Mouse (Mus musculus) skeletal muscle tissue, adult 2 months (tissue): Measurements from ENCODE around the gene Stard3nl.
"Not testable (repeated sequence)": the region's sequence is repeated elsewhere in the genome, so short reads cannot be mapped to it uniquely, and the experiment has no call there.

Source experiments
- DNase-seq: peaks from one replicate; pipeline ENCODE4 v3.0.0-alpha.2; 2012; ENCODE audit warnings: low read depth, low spot score

The Stard3nl gene

DNA sequence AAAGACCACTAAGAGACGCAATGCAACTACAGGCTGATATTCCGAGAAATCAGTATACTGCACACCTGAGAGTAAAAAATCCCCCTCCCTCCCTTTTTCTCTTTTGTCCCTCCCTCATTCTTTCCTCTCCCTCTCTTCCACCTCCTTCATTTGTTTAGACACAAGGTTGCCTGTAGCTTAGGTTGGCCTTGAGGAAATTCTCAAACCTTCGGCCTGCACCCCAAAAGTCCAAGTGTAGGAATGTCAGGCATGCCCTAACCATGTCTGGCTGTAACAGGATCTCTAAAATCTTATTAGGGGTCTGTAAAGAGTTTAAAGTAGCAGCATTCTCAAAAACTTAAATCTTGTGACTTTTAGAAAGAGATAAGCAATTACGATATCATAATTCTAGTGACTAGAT, 10.4 kb downstream of the Stard3nl start:
- DNase-seq, result no peak

DNA sequence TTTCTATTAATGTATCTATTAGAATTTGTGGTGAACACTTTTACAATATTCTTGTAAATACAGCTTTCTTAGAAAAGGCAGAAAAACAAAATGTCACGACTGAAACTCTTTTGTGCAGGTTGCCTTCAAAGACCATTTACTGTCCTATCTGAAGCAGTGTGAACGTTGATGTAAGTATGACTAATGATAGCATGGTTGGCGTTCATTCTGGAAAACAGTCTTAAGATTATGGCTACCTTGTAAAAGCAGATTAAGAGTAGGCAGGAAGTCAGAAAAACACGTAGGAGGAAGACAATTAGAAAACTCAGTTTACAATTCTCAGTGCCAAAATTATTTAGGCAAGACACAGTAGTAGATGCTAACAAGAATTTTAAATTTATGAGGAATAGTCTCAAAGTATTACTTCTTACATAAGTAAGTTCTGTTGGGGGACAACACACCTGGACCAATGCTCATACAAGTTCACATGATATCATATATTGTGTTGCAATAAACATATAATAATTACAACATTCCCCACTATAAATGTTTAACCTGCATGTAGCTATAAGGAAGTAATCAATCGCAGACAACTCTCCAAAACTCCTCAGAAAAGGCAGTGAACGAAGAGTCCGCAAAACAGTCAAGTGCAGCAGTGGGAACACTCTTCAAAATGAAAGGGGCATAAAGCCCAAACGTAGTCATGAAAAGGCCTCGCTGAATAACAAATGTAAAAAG, 14.3 kb downstream of the Stard3nl start:
- DNase-seq, result no peak

DNA sequence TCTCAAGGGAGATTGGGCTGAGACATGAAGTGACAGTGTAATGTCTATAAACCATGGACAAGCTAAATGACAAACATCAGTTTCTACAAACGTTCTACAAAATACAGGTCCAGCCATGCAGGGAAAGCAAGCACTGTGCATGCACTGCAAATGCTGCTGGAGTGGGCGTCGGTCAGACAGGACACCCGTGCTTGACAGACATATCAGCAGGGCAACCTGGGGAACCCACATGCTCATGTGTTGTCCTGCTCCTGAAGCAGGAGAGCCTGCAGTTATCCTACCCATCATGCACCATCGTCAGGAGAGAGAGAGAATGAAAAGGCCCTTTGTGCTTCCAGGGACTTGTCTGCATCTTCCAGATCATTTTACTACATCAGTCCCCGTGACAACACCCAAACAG, 16.3 kb downstream of the Stard3nl start:
- no peak for DNase-seq

DNA sequence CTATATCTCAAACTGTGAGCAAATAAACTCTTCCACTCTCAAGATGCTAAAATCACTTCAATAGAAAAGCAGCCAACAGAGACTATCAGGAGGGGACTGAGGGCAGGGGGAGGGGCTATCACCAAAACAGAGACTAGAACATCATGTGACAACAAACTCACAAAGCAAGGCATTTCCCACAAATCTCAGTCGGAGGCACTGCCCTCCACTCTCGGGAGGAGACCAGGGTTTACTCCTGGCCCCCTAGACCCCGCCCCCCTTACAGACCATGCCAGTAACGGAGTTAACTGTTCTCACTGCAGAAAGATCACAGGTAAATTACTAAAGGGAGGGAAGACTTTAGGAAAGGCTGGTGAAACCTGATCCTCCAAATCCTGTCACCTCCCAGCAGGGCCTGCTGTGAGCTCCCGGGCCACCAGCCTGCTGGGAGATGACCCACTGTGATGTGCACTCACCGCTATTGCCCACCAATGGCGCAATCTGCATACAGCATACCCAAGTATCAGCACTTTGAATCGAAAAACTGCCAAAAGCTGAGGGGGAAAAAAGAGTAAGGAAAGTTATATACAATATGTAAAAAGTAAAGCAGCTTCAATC, 23.4 kb downstream of the Stard3nl start:
- no peak for DNase-seq

DNA sequence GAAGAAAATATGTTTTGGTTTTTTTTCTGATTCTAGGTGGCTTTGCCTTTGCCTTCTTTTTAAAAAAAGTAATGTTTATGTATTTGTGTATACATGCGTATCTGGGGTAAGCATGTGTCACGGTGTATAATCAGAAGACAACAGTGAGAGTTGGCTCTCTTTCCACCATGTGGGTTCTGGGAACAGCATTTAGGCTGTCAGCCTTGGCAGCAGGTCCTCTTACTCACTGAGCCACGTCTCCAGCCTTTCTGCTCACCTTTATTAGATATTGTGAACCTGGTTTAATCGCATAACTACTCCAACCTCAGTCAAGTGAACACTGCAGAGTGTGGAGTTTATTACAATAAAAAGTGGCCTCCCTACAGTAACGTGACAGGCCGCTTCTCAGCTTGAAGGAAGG, 26.8 kb downstream of the Stard3nl start:
- no peak for DNase-seq

DNA sequence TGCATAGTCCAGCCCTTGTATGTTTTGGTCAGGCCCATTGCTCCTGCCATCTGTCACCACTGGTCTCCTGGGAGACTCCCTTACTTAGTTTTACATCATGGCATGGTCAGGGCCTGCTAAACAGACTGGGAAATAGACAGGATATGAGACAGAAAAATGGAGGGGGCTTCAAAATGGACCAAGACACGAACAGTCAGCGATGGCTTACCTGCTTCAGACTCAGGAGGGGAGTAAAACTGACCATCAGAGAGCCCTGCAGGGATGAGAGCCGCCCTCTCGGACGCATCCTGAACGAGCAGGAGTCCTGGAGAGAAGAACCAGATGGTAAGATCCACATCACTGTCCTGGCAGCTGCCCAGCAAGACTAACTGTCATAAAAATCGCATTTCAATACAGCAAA, 28.1 kb downstream of the Stard3nl start:
- no peak for DNase-seq

DNA sequence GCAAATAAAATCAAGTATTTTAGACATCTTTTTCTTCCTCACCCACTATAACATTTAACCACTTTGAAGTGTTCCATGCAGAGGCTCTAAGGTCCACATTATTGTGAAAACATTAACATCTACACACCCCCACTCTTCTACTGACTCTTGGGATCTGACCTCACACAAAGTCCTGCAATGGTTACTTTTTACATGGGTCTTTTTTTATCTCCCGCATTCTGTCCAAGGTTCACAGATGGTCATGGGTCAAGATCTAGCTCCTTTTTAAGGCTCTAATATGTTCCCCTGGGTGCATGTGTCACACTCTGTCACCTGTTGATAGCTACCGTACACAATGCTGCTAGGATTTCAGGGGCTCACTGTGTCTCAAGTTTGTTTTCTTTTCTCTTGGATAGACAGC, 28.7 kb downstream of the Stard3nl start:
- no peak for DNase-seq

DNA sequence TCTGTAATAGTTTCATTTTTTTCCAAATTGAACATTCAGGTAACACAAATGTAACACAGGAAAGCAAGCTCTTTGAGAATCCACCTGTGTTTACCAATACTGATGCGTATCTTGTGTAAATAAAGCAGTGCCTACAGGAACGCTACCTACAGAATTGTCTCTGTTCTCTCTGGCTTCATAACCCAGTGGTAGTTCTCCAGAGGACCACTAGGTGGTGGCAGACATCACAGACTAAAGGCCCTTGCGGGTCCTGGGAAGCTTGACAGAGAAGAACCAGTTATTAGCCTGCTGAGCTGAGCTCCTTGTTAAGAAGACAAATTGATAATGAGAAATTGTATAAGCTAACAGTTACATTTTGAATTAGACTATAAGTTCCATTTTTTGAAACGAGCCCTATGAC, 30.0 kb downstream of the Stard3nl start:
- peak; percentile 57 for DNase-seq

DNA sequence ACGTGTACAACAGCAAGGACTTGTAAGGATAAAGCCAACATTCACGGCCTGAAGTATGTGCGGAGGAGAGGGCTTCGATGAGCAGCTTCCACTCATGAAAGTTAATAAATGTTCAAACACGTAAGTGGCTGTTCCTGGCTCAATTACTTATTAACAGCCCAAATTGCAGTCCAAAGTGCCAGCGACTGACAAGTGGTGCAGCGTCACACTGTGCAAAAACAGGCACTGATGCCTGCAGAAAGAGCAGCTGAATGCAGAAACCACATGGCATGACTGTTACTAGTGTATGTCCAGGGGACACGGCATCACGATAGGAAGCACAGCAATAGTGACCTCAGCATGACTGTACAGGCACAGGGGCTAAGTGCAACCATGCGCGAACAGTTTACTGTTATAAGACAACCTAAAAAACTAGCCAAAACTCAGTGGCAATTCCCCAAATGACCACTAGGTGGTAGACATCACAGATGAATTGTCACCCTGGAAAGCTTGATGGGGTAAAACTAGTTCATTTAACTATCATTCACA, 31.3 kb downstream of the Stard3nl start:
- DNase-seq, result no peak

DNA sequence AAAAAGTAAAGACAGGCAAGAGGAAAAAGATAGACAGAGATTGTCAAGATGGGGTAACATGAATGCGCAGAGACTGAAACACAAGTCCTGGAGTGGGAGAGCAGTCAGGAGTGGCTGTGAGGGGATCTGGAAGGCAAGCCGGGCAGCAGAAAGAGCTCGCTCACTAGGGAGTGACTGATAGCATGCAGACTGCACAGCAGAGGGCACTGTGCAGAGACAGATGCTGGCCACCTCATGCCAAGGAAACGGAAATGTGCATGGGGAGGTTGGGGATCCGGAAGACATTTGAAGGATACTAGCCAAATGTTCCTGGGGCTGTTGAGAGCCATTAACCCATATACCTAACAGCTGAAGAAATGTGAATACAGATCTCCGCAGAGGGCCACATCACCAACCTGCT, 33.2 kb downstream of the Stard3nl start:
- DNase-seq, result no peak

DNA sequence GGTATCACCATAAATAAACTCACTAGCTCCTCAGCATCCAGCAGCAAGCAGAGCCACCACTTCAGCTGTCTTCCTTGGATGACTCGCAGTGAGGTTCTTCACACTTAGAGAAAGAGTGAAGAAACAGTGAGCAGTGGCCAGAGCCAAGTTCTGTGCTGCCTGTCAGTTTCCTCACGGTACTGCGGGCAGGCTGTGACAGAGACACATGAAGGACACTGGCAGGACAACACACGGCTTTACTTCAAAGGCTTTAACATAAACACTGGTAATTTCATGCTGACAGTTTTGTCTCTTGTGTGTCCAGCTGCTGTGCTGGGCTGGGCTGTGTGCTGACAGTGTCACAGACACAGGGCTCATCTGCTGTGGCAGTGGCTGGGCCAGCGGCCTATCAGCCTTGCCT, 37.6 kb downstream of the Stard3nl start:
- no peak for DNase-seq

DNA sequence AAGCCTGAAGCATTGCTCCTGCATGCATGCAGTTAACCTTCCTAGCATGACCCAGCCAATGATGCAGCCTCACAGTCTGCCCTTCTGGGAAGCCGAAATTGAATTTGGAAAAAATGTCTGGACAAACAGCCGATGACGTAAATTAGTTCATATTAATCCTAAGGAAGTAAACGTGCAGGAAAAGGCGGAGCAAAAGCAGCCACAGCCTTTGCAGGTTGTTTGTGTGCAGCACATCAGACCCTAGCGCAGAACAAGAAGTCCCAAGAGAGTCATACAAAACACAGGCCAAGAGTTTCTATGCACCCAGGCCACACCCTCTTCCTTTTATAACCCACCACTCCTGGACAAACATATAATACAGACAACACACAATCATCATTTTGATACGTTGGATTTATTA, 38.3 kb downstream of the Stard3nl start:
- DNase-seq, result no peak

DNA sequence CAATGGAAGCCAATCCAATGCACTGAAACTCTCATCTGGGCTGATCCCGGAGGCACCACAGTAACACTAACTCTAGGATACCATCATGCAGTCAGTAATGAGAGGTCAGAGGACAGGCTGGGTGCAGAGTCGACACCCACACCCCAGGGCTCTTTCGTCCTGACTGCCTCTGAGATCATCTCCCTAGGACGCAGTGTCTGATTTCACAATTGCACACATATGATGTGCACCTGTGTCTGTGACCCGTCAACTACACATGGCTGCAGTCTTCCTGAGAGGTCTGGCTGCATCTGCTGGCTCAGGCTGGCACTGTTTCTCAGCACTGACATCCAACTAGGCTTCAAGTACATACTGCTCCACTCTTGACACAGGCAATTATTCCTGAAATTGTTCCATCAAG, 38.9 kb downstream of the Stard3nl start:
- DNase-seq, result no peak

DNA sequence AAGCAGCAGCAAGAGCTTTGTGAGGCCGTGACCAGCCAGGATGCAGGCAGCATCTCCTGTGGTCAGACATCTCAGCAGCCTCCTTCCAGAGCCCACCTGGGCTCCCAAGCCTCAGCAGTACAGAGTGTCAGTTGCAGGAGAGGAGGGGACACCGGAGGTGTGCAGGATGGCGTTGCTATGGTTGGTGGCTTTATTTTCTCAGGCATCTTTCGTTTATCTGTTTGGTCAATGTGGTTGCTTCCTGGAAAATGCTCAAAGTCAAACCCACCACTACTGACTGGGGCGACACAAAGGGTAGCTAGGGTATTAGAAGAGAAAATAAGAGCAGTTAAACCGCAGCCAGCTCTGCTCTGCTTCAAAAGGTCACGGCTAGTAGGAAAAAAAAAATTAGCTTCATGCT, 39.5 kb downstream of the Stard3nl start:
- no peak for DNase-seq

DNA sequence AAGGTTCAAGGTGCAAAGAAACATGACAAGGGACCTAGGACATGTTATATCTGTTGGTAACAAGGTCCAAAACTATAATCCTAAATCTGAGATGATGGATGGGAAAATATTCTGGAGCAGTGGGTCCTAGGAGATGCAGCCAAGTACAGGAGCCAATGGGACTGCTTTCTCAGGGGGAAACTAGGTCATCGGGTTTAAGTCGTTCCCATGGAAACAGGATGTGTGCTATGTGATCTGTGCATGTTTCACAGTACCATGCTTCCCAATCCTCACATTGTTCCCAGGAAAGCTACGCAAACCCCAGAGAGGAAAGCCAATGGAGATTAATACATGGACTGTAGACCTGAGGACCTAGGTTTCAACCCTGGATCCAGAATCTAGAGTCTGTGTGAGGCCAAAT, 42.8 kb downstream of the Stard3nl start:
- DNase-seq, result no peak

DNA sequence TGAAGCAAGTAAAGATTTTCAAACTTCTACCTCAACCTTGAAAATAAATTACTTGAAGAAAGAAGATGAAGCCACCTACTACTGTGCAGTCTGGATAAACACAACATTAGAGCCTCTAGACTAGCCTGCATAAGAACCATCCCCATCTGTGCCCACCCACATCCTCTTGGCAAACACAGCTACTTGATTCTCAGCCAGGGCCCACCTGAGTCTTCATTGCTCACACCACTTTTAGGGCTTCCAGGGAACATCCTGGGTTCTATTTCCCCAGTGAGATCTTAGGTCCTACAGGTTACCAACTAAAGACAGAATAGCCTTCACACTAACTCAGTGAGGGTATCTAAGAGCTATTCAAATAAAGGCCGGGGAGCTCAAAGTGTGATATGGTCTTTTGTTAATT, 55.2 kb downstream of the Stard3nl start:
- DNase-seq, result not testable (repeated sequence)

DNA sequence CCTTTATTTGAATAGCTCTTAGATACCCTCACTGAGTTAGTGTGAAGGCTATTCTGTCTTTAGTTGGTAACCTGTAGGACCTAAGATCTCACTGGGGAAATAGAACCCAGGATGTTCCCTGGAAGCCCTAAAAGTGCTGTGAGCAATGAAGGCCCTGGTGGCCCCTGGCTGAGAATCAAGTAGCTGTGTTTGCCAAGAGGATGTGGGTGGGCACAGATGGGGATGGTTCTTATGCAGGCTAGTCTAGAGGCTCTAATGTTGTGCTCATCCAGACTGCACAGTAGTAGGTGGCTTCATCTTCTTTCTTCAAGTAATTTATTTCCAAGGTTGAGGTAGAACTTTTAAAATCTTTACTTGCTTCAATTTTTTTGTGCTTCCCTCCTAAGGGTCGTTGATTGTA, 59.3 kb downstream of the Stard3nl start:
- not testable (repeated sequence) for DNase-seq
